Mouse (Mus musculus): ENCODE results near the gene Pdss1.
"Not testable (repeated sequence)": the region's sequence is repeated elsewhere in the genome, so short reads cannot be mapped to it uniquely, and the experiment has no call there.

The Pdss1 gene

DNA sequence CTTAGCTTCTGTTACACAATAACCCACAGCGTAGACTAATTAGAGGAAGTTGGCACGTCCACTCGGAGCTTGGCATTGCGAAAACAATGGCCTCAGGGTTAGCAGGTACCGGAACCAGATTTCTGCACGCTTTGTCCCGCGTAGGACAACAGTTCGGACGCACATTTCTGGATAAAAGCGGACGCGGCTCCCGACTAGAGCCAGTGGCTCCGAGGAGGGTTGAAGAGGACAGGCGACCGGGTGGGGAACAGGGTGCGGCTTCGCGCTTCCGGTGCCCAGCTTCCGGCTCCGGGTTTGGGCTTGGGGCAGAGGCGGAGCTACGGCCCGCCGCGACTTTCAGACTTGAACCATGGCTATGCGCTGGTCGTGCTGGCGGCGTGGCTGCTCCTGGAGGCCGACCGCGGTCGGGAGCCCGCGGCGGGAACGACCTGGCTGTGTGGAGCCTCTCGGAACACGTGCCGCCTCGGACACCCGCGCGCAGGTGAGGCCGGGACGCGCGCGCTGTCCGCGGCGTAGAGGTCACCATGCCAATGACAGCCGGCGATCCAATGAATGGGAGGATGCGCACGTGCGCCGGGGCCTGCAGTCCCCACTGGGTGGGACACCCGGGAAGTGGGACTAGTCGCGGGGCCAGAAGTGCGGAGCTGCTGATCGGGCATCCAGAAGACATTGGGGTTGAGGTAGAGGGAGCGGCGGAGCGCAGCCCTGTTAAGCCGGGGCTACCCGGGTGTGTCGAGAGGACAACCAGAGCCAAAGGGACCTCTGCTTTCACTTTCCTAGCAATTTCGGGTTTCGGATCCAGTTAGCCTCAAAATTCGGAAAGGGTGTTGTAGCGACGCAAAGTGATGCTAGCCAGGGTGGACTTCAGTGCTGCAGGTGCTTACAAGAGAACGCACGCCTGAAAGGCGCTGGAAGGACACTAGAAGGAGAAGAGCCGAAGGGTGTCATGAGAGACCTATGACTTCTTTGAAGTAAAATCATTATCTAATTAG lies at the start of gene Pdss1:
Gene Pdss1, plus strand, starts transcription at position 241 of the 992 bp plus-strand sequence.
- DNase-seq: peak; percentile 92

DNA sequence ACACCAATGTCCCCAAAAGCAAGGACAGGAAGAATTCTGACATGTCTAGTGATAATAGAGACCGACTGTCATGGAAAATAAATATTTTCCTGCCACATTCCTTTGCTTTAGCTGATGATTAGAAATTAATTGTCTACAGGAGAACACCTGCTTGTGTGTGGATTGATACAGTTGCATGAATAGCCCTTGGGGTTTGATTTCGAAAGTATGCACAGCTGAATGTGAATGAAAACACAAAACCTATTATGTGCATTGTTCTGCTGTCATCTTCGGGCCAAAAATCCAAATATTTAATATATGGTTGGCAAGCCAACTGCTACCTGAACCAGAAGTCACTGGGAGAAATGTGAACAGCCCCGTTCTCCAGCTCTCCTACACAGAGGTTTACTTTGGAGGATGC lies 43.4 kb upstream of the Pdss1 start:
- no peak for DNase-seq

DNA sequence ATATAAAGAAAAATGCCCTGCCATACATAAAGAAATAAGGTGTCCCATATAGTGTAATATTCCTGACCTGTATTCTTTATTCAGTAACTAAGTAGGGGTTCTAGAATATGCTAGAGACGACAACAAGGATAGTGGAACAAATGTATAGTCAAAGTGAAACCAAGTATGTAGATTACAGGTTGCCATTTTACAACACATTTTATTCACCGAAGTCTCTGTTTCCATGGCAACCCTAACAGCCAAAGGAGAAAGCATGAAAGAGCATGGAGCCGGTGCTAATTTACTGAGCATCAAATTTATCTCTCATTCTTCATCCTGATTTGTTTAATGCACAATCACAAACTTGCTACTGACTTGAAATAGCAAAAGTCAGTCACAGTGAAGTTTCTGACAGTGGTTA lies 37.8 kb upstream of the Pdss1 start:
- DNase-seq: no peak

DNA sequence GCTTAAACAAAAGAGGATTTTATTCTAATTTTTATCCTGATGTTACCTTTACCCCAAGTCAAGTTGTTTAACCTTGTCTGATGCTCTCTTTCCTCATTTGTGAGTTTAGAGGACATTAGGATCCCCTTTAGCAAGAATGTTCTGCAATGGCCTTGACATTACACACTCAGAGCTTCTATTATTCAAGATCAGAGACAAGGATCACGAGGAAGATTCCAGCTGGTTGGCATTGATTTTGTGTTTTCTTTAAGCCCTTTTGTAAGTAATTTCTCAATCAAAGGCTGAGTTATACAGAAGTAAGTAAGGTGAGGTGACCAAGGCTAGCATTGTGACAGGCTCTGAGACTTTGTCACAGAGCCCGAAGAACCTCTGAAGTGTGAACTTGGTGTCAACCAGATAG lies 33.1 kb upstream of the Pdss1 start:
- no peak for DNase-seq

DNA sequence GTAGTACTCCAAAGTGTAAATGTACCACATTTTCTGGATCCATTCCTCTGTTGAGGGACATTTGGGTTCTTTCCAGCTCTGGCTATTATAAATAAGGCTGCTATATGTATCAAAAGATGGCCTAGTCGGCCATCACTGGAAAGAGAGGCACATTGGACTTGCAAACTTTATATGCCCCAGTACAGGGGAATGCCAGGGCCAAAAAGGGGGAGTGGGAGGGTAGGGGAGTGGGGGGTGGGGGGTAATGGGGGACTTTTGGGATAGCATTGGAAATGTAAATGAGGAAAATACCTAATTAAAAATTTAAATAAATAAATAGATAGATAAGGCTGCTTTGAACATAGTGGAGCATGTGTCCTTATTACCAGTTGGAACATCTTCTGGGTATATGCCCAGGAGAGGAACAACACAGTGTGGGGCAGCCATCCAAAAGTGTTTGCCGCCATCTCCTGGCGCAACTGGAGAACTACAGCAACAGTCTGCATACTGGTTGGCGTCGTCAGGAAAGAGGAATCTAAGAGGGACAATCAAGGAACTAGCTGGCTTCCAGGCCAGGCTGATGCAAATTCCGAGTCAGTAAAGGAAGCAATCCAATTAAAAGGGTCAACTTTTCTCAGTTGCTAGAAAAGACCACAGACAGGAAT lies 30.8 kb upstream of the Pdss1 start:
- peak; percentile 57 for DNase-seq

DNA sequence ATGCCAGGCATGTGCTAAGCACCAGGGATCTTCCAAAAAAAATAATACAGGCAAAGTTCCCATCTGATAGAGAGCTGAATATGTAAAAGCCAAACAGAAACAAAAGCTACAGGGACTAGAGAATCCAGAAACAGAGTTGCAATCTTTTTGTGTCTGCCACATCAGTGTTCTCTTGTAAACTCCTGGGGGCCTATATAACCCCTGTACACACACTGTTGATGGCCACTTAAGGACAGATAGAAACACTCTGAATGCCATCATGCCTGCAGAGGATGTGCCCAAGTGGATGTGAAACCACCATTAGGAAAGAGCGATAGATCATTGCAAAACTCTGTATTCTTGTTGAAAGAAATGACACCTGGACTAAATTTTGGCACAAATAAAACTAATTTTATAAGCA lies 29.5 kb upstream of the Pdss1 start:
- no peak for DNase-seq

DNA sequence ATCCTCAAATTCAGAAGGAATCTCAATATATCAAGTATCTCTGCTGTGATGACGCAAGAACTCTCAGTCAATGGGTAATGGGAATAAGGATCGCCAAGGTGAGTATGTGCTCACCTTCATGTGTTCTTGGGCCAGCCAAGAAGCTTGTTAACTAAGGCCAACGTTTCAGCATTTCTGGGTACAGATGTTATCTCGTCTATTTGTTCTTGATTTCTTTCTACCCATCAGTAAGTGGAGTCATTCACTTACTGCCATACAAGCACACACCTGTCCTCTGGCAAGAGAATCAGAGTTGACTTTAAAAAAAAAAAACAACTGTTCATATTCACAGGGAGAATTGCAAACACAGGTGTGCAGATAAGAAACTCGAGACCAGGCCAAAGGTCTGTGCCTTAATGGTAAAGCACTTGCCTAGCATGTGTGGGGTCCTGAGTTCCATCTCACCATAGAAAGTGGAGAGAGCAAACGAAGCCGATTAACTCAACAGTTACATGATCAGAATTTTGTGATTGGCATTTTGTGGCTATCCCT lies 28.4 kb upstream of the Pdss1 start:
- DNase-seq: no peak

DNA sequence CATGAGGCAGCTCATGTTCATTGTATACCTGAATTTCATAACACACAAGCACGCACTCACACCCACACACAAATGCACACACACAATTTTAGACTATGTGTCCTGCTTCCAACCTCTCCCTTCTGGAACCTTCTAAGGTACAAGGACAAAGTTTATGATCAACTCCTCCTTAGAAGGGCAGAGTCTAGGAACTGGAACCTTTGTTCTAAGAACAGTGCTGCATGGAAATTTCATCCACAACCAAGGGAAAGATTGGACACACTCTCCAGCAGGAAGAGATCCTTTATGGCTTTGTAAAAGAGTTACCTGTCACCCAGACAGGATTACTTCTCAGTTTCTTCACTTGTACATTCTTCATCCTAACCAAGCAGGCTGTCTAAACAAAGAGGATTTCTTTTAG lies 22.2 kb upstream of the Pdss1 start:
- no peak for DNase-seq

DNA sequence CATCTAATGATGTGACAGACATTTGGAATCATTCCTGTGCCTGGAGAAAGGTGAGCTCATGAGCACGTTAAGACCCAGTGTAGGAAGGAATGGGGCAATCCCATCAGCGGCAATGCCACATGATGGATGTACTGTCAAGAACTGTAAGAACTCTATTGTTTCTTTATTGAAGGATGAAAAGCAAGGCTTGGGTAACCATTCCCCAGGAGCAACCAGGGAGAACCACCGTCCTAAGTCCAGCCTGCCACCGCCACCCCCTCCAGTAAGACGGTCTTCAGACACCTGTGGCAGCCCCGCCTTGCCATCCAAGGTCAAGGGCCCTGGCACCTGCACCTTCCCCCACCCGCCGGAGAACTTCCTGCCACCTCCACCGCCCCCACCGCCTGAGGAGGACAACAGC lies 20.7 kb upstream of the Pdss1 start:
- no peak for DNase-seq

DNA sequence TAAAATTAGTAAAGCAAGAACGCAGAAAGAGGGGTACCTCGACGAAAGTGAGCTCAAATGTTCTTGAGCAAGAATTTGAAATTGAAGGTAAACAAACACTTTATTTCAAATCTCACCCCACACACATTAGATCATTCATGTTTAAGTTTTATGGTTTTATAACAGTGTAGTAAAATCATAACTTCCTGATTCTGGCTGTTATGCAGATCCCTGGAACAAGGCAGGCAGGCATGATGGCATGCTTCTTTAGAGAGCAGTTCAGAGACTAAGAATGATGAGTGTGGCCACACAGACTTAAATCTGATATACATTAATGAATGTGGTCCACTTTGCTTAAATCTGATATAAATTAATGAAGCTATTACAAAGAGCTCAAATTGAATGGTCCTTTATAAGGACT lies 18.7 kb upstream of the Pdss1 start:
- DNase-seq: no peak

DNA sequence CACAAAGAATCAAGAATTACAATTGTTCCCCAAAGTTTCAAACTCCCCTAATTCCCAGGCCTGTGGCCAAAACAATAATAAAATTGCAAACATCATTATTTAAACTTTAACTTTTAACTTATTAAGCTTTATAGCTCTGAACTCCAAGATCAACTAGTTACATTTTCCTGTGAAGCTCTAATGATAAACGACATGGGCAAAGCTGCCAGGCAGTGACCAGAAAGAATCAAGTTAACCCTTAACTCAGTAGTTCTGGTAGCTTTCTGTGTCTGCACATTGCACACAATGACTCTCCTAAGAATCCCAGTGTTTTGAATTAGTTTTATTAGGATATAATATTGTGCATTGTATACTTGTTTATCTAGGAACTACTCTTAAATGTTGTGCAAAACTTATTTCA lies 16.5 kb upstream of the Pdss1 start:
- DNase-seq: no peak

DNA sequence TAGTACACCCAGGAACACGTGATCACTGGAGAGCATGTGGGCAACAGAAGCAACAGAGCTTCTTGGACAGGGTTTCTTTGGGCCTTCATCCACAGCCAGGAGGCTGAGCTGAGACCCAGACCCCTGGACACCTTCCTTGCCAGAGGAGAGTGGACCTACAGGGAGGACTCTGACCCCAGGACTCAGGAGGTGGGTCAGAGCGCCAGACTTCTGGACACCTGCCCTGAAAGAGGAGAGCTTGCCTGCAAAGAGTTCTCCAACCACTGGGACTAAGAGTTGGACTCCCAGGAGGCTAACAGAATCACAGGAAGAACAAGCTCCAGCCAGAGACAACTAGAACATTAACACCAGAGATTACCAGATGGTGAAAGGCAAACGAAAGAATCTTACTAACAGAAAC lies 14.6 kb upstream of the Pdss1 start:
- not testable (repeated sequence) for DNase-seq

DNA sequence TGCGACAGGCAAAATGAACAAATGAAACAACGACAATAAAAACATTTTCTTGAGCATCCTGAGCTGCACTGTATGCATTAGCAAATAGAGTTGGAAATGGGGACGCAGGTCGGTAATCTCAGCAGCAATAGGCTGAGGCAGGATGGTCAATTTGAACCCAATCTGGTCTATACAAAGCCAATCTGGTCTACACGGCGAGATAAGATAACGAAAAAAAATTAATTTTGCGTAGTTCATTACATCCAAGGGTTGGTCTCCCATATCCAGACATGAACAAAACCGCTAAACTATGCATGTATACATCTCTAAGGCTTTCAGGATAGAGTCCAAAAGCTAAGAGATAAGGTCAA lies 415 bp upstream of the Pdss1 start:
- no peak for DNase-seq

DNA sequence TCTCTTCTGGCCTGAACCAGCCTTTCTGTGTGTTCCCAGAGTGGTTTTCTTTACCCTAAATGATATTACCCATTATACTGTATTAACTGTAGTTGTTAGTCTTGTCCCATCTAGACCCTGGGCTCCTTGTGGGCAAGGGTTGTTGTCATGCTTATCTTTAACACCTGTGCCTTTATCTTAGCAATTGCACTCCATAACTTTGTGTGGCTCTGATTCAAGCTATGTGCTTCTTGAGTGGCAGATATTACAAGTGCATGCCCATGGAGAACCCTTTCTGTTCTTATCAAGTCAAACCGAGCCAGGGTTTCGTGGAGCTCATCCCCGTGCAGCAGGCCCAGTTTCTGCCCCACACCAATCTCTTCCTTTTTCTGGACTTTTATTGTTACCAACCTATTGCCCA lies 8.6 kb downstream of the Pdss1 start:
- no peak for DNase-seq

DNA sequence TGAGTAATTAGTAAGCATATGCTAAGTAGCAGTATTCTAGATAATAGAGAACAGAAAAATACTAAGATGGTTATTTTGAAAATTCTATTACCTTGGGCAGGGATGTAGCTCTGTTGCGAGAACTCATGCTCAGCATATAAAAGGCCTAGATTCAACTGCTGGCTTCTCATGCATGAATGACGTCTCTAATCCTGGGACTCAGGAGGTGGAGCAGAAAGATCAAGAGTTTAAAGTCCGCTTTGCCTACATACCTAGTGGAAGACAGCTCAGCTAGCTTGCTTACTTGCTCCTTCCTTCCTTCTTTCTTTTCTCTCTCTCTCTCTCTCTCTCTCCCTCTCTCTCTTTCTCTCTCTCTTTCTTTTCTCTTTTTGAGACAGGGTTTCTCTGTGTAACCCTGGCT lies 19.1 kb downstream of the Pdss1 start:
- no peak for DNase-seq

DNA sequence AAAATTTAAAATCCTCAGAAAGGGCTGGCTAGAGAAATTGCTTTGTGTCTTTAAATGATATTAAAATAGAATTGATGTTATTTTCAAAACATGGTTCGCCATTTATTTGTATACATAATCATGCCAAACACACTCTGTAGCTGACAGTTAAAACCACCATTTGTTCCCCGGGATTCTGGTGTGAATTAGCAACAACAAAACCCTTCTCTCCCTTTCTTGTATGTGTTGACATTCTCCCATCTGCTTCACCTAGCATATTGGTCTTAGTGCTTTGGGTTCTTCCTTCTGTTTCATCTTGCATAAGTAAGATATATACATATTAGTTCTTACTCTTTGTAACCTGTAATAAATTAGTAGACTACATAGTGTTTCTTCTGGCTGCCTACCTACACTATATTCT lies 23.3 kb downstream of the Pdss1 start:
- no peak for DNase-seq

DNA sequence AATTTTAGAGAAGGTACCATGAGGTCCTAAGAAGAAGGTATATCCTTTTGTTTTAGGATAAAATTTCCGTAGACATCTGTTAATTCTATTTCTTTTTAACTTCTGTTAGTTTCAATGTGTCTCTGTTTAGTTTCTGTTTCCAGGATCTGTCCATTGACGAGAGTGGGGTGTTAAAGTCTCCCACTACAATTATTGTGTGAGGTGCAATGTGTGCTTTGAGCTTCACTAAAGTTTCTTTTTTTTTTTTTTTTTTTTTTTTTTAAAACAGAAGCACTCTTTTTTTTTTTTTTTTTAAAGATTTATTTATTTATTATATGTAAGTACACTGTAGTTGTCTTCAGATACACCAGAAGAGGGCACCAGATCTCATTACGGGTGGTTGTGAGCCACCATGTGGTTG lies 30.6 kb downstream of the Pdss1 start:
- DNase-seq: not testable (repeated sequence)

DNA sequence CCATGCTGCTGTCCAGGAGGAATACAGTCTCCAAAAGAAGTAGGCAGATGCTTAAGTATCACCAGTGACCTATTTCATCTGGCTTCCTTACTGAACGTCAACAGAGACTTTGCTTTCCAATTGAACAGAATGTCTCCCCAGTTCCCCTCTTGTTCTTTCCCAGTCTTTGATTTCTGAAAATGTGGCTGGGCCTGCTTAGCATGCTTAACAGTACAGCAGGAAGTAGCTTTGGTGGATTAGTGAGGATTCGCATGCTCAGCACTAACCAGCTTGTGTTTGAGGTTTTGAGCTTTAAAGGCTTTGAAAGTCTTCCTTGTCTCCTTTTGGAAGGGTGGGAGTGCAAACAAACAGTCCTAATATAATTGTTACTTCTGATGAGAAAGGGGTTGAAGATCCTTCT lies 32.9 kb downstream of the Pdss1 start:
- DNase-seq: no peak

DNA sequence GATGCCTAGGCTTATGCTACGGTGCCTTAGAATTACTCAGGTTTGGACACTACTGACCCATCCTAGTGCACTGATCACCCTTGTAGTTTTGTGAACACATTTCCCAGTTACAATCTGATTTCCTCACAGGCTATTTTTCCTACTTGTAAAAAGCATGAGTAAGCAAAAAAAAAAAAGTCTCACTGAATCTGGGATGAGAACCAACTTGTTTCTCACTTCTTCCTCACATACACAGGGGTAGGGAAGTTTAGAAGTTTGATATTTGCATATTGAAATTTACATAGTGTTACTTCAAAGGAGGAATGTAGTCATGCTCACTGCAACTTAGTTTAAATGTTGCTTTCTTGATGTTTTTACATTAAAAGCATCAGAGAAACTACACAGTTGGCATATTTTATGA lies 38.2 kb downstream of the Pdss1 start:
- DNase-seq: no peak

DNA sequence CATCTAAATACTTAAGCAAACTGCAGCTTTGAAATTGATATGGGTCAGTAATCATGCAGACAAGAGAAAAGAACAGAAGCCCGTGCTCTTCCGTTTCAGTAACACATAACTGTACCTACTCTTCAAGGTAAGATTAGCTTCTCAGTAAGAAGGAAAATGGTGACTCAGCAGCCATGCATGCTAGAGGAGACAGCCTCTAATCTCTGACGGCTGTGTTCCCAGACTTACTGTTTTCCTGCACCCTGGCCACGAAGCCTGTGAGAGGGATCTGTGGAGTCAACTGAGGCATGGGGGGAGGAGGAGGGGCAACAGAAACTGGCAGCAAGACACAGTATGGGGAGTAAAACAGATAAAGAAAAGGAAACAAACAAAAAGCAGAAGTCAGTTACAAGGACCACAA lies 54.6 kb downstream of the Pdss1 start:
- no peak for DNase-seq

DNA sequence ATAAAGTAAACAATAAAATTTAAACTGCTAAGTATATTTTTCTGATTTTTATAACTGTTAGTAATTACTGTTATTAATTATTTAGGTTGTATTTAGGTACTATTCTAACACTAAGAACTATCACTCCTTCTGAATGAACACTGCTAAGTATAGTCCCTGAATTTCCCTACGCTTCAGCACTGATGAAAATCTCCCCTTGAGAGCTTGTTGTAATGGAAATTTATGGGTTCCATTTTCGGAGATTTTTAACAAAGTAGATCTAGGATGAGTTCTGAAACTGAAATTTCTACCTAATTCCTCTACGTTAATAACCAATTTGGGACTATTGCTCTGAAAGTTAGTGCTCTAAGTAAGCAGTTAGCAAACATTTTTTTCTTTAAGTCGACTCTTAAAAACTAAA lies 59.0 kb downstream of the Pdss1 start:
- no peak for DNase-seq

DNA sequence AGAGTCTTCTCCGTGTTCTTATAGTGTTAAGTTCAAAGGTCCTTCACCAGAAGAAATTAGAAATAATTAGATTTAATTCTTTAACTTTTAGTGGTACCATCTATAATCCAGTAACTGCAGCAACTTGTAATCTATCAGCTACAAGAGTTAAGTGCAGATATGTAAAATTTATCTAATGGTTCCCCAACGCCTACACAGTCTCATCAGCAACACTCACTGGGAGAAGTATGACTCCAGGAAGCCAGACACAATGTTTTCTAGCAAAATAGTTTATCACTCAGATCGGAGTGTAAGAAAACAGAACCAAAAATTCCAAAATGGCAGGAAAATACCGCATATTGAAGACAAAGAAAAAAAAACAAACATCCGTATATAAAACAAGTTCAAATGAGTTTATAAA lies 60.6 kb downstream of the Pdss1 start:
- no peak for DNase-seq

DNA sequence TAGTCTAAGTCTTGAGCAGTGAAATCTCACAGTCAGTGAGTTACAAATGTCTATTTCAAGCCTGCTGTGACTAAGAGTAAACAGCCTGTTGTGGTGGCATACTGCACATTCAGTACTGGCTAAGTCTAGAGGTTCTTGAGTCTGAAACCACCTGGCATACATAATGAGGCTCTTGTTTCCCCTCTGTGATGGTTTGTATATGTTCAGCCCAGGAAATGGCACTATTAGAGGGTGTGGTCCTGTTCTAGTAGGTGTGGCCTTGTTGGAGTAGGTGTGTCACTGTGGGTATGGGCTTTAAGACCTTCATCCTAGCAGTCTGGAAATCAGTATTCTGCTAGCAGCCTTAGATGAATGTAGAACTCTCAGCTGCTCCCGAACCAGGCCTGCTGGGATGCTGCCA lies 62.1 kb downstream of the Pdss1 start:
- no peak for DNase-seq

DNA sequence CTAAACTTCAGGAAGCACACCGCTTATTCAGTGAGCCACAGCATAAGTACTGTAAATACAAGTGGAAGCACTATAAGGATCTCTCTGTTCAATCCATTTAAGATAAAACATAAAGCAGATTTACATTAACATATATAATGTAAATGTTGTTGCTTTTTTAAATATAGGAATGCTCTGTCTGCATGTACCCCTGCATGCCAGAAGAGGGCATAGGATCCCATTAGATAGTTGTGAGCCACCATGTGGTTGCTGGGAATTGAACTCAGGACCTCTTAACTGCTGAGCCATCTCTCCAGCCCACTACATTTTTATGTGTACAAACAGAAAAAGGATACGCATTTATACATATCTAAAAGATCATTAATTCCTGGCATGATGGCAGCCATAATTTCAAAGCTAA lies 66.4 kb downstream of the Pdss1 start:
- no peak for DNase-seq
